Mouse (Mus musculus): Measurements from ENCODE around the gene Amh. TPM values are rescaled to one million over a fixed set of nuclear protein-coding genes. Genes with fewer than 3 reads are reported as not detected.

Amh gene
- total RNA-seq, 2 experiments from 2014 or later: 3.3 to 3.6 TPM

DNA sequence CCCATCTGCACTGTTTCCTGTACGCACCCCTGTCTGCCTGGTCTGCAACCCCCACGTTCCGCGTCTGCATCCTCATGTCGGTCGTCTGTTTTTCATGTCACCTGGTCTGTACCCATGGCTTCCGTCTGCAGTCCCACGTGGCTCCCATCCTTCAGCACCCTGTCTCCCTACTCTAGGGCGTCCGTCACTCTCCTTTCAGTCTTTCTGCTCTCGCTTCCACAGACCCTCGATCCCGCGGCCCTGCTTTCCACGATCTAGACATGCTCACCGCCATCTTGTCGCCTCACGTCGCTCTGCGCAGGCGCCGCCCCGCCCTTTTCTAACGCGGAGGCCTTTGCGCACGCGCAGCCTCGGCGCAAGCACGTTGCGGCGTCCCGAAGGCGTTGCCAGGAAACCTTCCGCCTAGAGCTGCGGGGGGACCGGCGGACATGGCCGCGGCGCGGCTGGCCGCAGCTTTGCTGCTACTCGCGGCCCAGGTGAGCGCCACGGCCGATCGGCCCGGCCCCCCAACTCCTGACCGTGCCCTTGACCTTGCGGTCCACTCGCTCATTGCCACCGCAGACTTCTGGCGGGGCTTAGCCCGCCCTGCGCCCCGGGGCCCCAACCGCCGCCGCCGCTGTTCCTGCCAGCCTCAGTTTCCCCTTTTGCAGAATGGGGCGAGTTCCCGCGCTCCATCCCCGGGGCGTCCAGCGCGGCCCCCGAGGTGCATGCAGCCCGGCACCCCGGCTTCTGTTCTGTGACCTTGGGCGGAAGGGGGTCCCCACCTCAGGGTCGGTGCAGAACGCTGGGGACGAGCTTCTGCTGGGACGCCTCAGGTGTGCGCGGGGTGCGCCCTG is 50.1 kb downstream of the Amh start, which contains the start of the genes Lsm7 and Sppl2b:
Gene Lsm7, minus strand, starts transcription at position 297 of the 836 bp plus-strand sequence.
Gene Sppl2b, plus strand, starts transcription at position 363 of the 836 bp plus-strand sequence.
- peak; percentile 94 to 98 for DNase-seq (ENCODE audit: low spot score in 2 of 2)

DNA sequence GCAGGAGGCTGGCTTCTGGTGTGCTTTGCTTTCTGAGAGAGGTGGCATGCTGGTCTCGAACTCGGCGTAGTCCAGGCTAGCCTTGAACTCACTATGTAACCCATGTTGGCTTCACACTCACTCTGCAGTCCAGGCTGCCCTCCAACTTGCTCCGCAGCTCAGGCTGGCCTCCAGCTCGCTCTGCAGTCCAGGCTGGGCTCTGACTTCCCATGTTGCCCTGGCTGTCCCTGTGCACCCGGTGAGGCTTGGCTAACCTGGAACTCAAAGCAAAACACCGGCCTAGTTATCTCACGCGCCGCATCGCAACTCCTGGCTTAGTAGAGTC is 50.7 kb downstream of the Amh start:
- DNase-seq (ENCODE audit: low spot score in 2 of 2): no peak

DNA sequence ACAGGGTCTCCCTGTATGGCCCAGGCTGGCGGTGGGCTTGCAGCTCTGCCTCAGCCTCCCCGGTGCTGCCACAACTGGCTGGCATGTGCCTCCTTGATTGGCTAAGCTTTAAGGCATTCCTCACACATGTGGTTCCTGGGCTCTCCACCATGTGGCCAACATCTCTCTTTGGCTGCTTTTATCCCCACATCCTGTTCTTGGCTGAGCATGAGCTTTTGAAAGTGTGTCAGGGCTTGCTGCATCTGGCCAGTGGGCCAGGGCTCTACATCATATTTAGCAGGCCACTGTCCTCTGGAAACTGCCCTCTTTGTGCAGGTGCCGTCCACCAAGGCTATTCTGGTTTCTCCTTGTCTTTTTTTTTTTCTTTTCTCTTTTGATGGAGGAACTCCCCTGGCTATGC is 51.2 kb downstream of the Amh start:
- no peak for DNase-seq (ENCODE audit: low spot score in 2 of 2)

DNA sequence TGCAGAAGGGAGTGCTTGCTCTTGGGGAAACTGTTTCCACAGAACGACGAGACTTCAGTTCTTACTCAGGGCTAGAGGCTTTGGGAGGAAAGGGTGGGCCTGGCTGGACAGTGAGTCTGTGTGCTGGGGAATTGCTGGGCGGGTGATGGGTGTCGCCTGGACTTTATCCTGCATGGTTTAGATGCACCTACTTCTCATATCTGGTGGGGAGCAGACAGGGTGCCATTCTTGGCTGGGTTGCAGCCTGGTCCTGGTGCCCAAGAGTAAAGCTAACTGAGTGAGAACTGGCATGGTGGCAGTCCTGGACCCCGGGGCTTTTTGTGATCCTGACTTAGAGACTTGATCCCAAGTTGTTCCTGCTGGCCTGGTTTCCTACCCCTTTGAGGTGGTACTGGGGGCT is 51.9 kb downstream of the Amh start:
- no peak for DNase-seq (ENCODE audit: low spot score in 2 of 2)

Small RNA genes within 50 kb of the gene (microRNA-seq; reads per million reads assigned to microRNA genes)
- 3.2 to 4.7 reads per million in 2 experiments for gene Mir1982

Other genes starting within 250 kb of the Amh start
- 10 to 100 TPM; 44.8 to 48.1 TPM for gene Rexo1, start 243.7 kb upstream of the Amh start, total RNA-seq (2021)
- 10 to 100 TPM; 57.3 to 62.1 TPM for gene Klf16, start 227.9 kb upstream of the Amh start, total RNA-seq (2021)
- gene Abhd17a, start 214.9 kb upstream of the Amh start, total RNA-seq (2021): 100 to 1,000 TPM; 166 to 168 TPM
- gene Scamp4, start 202.4 kb upstream of the Amh start, total RNA-seq (2021): 10 to 100 TPM; 43.9 to 54.4 TPM
- gene Adat3, start 202.4 kb upstream of the Amh start, total RNA-seq (2021): 1 to 10 TPM; 1.7 to 3.4 TPM
- 1 to 10 TPM; 2.6 to 3.1 TPM for gene Gm49322, start 199.2 kb upstream of the Amh start, total RNA-seq (2021)
- gene Csnk1g2, start 182.4 kb upstream of the Amh start, total RNA-seq (2021): 100 to 1,000 TPM; 230 to 247 TPM
- gene Btbd2, start 148.2 kb upstream of the Amh start, total RNA-seq (2021): 100 to 1,000 TPM; 110 to 114 TPM
- gene Mknk2, start 127.1 kb upstream of the Amh start, total RNA-seq (2021): 10 to 100 TPM; 44.7 to 46.1 TPM
- gene Mob3a, start 103.3 kb upstream of the Amh start, total RNA-seq (2021): 10 to 100 TPM; 13.2 to 13.5 TPM
- gene Izumo4, start 103.1 kb upstream of the Amh start, total RNA-seq (2021): 10 to 100 TPM; 52.5 to 54.7 TPM
- 100 to 1,000 TPM; 138 TPM for gene Ap3d1, start 63.0 kb upstream of the Amh start, total RNA-seq (2021)
- gene Dot1l, start 50.0 kb upstream of the Amh start, total RNA-seq (2021): 10 to 100 TPM; 40.6 to 49.6 TPM
- 10 to 100 TPM; 52.3 to 57.3 TPM for gene Sf3a2, start 7.0 kb upstream of the Amh start, total RNA-seq (2021)
- 10 to 100 TPM; 63.3 to 71.2 TPM for gene Plekhj1, start 6.6 kb upstream of the Amh start, total RNA-seq (2021)
- 1 to 10 TPM; 2.2 to 3.0 TPM for gene Jsrp1, start 8.3 kb downstream of the Amh start, total RNA-seq (2021)
- 100 to 1,000 TPM; 518 to 519 TPM for gene Oaz1, start 21.4 kb downstream of the Amh start, total RNA-seq (2021)
- gene Lingo3, start 38.8 kb downstream of the Amh start, total RNA-seq (2021): 10 to 100 TPM; 42.7 to 51.6 TPM
- gene Lsm7, start 50.0 kb downstream of the Amh start, total RNA-seq (2021): 10 to 100 TPM; 41.4 to 50.4 TPM
- gene Sppl2b, start 50.0 kb downstream of the Amh start, total RNA-seq (2021): 10 to 100 TPM; 46.4 to 55.6 TPM
- under 1 TPM; 0.40 to 0.56 TPM for gene Tmprss9, start 66.6 kb downstream of the Amh start, total RNA-seq (2021)
- gene Timm13, start 95.7 kb downstream of the Amh start, total RNA-seq (2021): 100 to 1,000 TPM; 136 to 144 TPM
- 10 to 100 TPM; 19.5 to 22.3 TPM for gene Lmnb2, start 113.0 kb downstream of the Amh start, total RNA-seq (2021)
- gene Gadd45b, start 124.8 kb downstream of the Amh start, total RNA-seq (2021): 10 to 100 TPM; 24.9 to 28.1 TPM
- 100 to 1,000 TPM; 166 to 173 TPM for gene Gng7, start 209.7 kb downstream of the Amh start, total RNA-seq (2021)
- 10 to 100 TPM; 96.6 to 98.2 TPM for gene Diras1, start 220.4 kb downstream of the Amh start, total RNA-seq (2021)
- gene Slc39a3, start 232.2 kb downstream of the Amh start, total RNA-seq (2021): 10 to 100 TPM; 62.1 to 64.4 TPM